Mouse (Mus musculus) bone marrow, adult 2 months (tissue): ENCODE data around the gene Wee2.

Experiments
- CTCF ChIP-seq: fragments of 200-500 bp; IDR thresholded peaks from 2 replicates; pipeline ENCODE4 v1.5.1; 2011; ENCODE audit warnings: low read length, control low read depth; ENCODE audit not compliant: control insufficient read depth, insufficient read depth
- POLR2A ChIP-seq: fragments of 200-500 bp; IDR thresholded peaks from 2 replicates; pipeline ENCODE4 v1.6.1; 2011; ENCODE audit warnings: low read depth, mild to moderate bottlenecking, control low read depth, low read length, borderline replicate concordance; ENCODE audit not compliant: control insufficient read depth

GRCm38 (mm10) chr6:40471720-40472010 lies 32.8 kb downstream of the Wee2 start:
- TF ChIP-seq POLR2A (no peak), CTCF (no peak)
